Comparison of ENCODE assay signal across 15 mouse cellular contexts in genomic region chr8:118815055-118815454, GRCm38 (mm10).
DNase-seq lines count a peak whose midpoint lies in the region; ATAC-seq and TF ChIP-seq lines count a peak whose summit lies in the region.
"Had no signal": no experiment of that assay in that cellular context is flagged by ENCODE, and none has a peak within 500 bp of the region (broad histone marks: within the 10 kb centered on the region; RNA-seq: fewer than 3 reads in every experiment).

No protein-coding gene starts in this region.

- no peak for TF ChIP-seq CTCF in forebrain, postnatal 0 days (IDR thresholded peaks at IDR 0.05; ENCODE audit: low read depth)
- TF ChIP-seq CTCF in lung, postnatal 0 days (IDR thresholded peaks at IDR 0.05), result no peak

- no peaks in the 10 kb centered on the region for H3K27me3 ChIP-seq in forebrain, postnatal 0 days (ENCODE audit: insufficient read depth, low read length)
- H3K27me3 ChIP-seq in lung, postnatal 0 days (replicated peaks; ENCODE audit: insufficient read depth, low read length), result no peaks in the 10 kb centered on the region
- H3K27me3 ChIP-seq: intestine, embryonic 15.5 days; liver, embryonic 12.5 days; lung, embryonic 15.5 days; stomach, embryonic 15.5 days had no signal

- no peaks in the 10 kb centered on the region for H3K36me3 ChIP-seq in forebrain, postnatal 0 days (ENCODE audit: insufficient read depth)
- H3K36me3 ChIP-seq in lung, postnatal 0 days (ENCODE audit: insufficient read depth, low read length), result no peaks in the 10 kb centered on the region
- H3K36me3 ChIP-seq: hindbrain, embryonic 10.5 days; intestine, embryonic 15.5 days; liver, embryonic 12.5 days; lung, embryonic 15.5 days; stomach, embryonic 15.5 days had no signal

- no peaks in the 10 kb centered on the region for H3K4me1 ChIP-seq in forebrain, postnatal 0 days (ENCODE audit: insufficient read depth)
- no peaks in the 10 kb centered on the region for H3K4me1 ChIP-seq in lung, postnatal 0 days (ENCODE audit: insufficient read depth, low read depth, low read length)
- H3K4me1 ChIP-seq: hindbrain, embryonic 10.5 days; intestine, embryonic 15.5 days; liver, embryonic 12.5 days; lung, embryonic 15.5 days; stomach, embryonic 15.5 days had no signal

- TF ChIP-seq EP300 in lung, postnatal 0 days (IDR thresholded peaks at IDR 0.05), result no peak

- H3K9me3 ChIP-seq in forebrain, postnatal 0 days (ENCODE audit: low read length), result no peaks in the 10 kb centered on the region
- H3K9me3 ChIP-seq in lung, postnatal 0 days (ENCODE audit: low read length), result no peaks in the 10 kb centered on the region
- H3K9me3 ChIP-seq: hindbrain, embryonic 10.5 days; intestine, embryonic 15.5 days; liver, embryonic 12.5 days; lung, embryonic 15.5 days; stomach, embryonic 15.5 days had no signal

- no peak overlapping the region for H3K9ac ChIP-seq in forebrain, postnatal 0 days
- no peak overlapping the region for H3K9ac ChIP-seq in lung, postnatal 0 days (replicated peaks; ENCODE audit: low read depth)
- H3K9ac ChIP-seq: intestine, embryonic 15.5 days; liver, embryonic 12.5 days; lung, embryonic 15.5 days; stomach, embryonic 15.5 days had no signal

- 13% methylated on average over 10 of the region's 10 CpGs for WGBS in forebrain, postnatal 0 days
- 71% methylated on average over 10 of the region's 10 CpGs for WGBS in lung, postnatal 0 days

- peak; percentile 50; the same call in 1 of the 2 replicates for ATAC-seq in forebrain, postnatal 0 days
- ATAC-seq in lung, postnatal 0 days, result no peak
- ATAC-seq: intestine, embryonic 15.5 days; liver, embryonic 12.5 days had no signal

- no peak overlapping the region for H3K4me3 ChIP-seq in forebrain, postnatal 0 days (ENCODE audit: low read depth, low read length)
- no peak overlapping the region for H3K4me3 ChIP-seq in lung, postnatal 0 days (ENCODE audit: low read depth, low read length)
- H3K4me3 ChIP-seq: hindbrain, embryonic 10.5 days; intestine, embryonic 15.5 days; liver, embryonic 12.5 days; lung, embryonic 15.5 days; stomach, embryonic 15.5 days had no signal

- H3K4me2 ChIP-seq in forebrain, postnatal 0 days (ENCODE audit: low read depth), result no peak overlapping the region
- H3K4me2 ChIP-seq in lung, postnatal 0 days (replicated peaks; ENCODE audit: low read depth, low read length), result no peak overlapping the region
- H3K4me2 ChIP-seq: intestine, embryonic 15.5 days; liver, embryonic 12.5 days; lung, embryonic 15.5 days; stomach, embryonic 15.5 days had no signal

- peak; percentile 19 to 49 for DNase-seq in layer of hippocampus, adult 18-20 months (ENCODE audit: low spot score in 2 of 2)
- DNase-seq in layer of hippocampus, postnatal 25 days (ENCODE audit: extremely low spot score in 1 of 2, low spot score in 1 of 2), result no peak
- peak; percentile 30 to 38 for DNase-seq in right cerebral cortex, adult 2 months (ENCODE audit: low spot score in 2 of 2)
- no peak for DNase-seq in right cerebral cortex, postnatal 4 days
- DNase-seq in forebrain, postnatal 0 days, result no peak
- no peak for DNase-seq in thymus, postnatal 10 days (ENCODE audit: low spot score in 2 of 2)
- no peak for DNase-seq in lung, postnatal 0 days (ENCODE audit: low spot score)
- DNase-seq: cerebellum, postnatal 10 days; heart, adult 18-20 months; thymus, postnatal 14 days had no signal

- no peak overlapping the region for H3K27ac ChIP-seq in forebrain, postnatal 0 days (ENCODE audit: low read depth, low read length)
- no peak overlapping the region for H3K27ac ChIP-seq in lung, postnatal 0 days (ENCODE audit: low read length)
- H3K27ac ChIP-seq: hindbrain, embryonic 10.5 days; intestine, embryonic 15.5 days; liver, embryonic 12.5 days; lung, embryonic 15.5 days; stomach, embryonic 15.5 days had no signal

Comparison
In these comparisons a context has a peak if more than half of its experiments do, and no peak if none do; other contexts are left out.
1. DNase-seq: peak in layer of hippocampus, adult 18-20 months (2 of 2) and right cerebral cortex, adult 2 months (2 of 2); none in layer of hippocampus, postnatal 25 days (0 of 2), right cerebral cortex, postnatal 4 days (single experiment), forebrain, postnatal 0 days (single experiment), thymus, postnatal 10 days (0 of 2) and lung, postnatal 0 days (single experiment).